Mouse (Mus musculus): ENCODE data around the gene Khdrbs1.

Gene Khdrbs1

DNA sequence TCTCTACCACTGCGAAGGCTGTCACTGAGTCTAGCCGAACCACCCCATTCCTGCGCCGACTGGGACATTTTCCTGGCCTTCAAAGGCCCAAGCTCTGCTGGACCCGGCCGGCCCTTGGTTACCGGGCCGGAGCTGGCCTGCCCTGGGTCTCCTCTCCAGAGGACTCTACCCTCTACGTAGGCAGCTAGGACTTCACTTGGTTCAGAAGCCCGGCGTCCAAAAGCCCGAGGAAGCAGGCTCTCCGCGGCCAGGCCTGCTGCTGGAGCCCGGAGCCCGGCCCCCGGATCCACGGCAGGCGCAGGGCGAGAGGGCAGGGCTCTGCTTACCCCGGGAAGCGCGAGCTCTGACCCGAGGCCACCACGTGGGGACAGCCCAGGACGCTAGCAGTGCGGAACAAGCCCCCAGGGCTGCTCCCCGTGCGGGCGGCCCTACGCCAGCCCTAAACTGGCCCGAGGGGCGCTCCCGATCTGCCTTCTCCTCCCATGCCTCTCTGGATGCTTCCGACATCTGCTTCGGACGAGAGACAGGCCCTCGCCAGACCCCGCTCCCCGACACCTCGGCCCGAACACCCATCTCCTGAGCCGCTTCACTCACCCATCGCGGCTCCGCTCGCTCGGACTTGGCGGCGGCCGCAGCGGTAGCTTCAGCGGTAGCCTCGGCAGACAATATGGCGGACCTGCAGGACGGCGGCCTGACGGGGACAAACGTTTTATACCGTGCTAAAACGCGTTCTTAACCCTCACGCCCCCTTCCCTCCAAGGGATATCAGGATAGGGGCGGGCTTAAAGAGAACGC is 69.8 kb downstream of the Khdrbs1 start, which contains the start of gene Kpna6:
Gene Kpna6 (minus strand): TSS at position 685 of the 795 bp plus-strand sequence.
- peak; percentile 88 to 92 for DNase-seq

DNA sequence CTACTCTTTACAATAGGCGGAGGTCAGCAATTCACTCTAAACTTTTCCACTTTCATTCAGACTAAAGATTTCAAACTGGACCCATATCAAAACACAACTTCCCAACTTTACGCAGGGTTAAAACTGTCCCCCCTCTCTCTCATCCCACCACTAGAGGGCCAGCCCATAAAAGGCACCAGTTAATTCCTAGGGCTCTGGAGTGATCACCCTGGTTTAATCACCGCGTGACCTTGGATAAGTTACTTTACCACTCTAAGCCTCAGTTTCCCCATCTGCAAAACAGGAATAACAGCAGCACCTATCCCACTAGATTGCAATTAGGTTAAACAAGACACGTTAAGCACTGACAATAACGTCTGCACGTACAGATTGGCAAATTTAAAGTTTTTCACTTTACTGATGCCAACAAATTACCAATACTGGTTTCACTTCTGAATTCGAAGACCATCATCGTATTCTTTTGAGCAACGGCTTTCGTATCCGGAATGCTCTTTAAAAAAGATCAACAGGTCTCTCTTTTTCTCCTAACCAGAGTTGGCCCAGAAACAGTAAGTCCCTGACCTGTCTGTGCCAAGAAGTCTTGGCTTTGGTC is 70.5 kb downstream of the Khdrbs1 start:
- DNase-seq = peak; percentile 48 to 68

DNA sequence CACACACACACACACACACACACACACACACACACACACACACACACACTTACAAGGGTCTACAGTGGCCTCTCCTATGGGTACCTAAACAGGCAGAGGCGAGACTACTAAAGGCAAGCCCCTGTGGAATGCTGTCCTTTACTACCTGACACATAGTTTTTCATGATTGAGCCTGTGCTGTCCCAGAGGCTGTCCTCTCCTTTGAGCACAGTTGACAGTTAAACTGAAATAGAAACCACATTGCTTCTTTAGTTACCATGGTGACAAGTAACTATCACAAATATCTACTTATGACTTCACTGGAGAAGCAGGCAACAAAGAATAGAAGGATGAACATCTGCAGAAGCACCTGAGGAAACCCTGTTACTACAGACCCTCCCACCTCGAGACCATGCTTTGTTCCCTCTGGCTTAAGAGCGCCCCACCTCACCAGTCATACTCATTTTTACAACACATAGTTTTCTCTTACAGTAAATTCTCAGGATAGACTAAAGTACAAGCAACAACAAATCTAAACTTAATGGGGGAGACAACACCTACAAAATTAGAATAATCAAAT is 79.8 kb downstream of the Khdrbs1 start:
- no peak for DNase-seq

DNA sequence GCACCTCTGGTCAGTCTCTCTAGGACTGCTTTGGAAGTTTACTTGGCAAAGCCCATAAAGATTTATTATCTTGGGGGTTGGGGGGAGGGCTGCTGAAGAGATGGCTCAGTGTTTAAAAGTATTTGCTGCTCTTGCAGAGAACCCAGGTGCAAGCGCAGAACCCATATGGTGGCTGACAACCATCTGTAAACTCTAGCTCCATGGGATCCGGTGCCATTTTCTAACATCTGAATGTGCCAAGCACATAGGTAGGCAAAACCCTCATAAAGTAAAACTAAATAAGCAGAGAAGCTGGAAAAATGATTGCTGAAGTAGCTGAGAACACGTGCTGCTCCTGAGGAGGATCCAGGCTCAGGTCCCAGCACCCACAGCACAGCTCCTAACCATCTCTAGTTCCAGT is 80.5 kb downstream of the Khdrbs1 start:
- DNase-seq = no peak

DNA sequence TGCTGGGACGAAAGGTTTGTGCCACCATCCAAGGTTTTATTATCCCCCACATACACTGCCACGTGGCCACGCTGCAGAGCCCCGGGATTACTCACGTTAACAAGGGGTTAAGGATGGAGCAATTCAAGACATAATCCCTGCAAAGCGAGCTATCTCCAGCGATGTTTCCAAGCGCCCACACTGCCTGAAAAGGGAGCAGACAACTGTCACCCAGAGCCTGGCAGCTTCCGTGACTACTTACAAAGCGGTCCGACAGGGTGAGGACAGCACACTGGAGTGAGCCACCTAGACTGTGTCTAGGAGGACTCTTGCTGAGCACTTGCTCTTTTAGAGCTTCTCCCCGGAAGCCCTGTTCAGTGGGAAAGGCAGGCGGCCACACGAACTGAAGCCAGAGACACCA is 87.3 kb downstream of the Khdrbs1 start:
- no peak for DNase-seq
